Mouse (Mus musculus): Measurements from ENCODE around the gene Arf1. TPM values are rescaled to one million over a fixed set of nuclear protein-coding genes. Genes with fewer than 3 reads are reported as not detected.
A peak's percentile ranks its signal among the peaks of the same experiment; 100 is the strongest.

The Arf1 gene
- total RNA-seq, 2 experiments from 2014 or later, result 222 to 228 TPM

DNA sequence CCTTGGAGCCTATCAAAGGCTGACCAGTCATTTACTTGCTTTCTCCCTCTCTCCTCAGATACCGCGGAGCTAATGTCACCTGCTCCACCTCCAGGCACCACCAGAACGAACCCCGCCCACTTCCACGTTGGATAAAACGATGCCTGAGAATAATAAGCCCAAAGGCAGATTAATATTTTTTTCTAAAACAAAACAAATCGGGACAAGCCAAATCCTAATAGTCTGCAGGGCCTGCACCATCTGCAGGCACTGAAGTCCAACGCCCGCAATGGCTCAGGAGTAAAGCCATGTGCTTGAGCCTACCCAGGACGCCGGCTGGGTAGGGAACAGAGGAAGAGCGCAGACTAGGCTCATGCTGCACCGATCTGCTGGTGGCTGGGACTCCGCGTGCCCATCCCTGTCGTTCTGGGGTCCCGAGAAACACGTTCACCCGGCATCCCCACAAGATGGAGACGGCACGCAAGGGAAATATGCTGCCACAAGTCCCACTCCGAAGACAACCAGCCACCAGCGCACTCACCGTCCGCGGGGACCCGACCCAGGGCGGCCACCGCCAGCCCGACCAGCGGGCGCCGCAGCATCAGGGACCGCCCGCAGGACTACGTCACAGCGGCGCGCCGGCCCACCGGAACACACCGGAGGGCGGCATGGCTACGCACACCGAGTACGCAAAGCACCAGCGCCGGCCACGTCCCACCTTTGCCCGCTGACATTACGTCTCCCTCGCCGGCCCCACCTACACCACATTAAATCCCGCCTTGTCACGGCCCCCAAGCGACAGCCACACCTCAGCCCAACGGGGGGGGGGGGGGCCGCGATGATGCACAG is 36.6 kb downstream of the Arf1 start:
- DNase-seq, result peak; percentile 86

DNA sequence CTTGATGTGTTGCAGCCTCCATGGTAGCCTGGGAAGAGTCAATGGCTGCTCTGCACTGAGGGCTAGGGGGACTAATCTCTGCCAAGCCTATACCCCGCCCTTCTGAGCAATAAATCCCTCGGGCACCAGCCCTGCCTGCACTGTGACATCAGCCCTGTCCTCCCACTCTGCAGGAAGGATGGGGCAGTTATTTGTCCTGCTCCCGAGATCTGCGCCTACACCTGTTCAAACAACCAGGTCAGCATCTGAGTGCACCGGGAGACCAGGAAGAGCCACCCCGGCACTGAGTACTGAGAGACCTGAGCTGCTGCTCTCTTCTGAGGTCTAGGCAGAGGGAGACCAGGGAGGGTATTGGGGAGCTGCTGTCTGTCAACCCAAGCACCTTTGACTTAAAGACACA is 40.4 kb downstream of the Arf1 start:
- no peak for DNase-seq

DNA sequence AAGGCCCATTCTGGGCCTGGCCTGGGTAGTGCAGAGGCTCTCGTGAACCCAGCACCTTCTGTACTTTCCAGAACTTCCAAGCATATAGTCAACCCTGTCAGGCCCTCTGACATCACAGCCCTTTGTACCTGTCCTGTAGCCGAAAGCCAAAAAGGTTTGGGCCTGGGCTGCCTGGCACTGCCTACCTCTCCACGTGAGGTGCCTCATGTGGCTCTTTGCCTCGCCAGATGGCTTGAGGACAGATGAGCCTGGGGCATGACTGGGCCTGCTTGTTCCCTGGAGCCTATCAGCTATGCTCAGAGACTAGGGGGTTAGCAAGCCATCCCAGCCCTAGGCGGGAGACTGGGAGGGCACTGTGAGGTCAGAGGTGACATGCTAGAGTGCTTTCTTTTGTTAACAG is 42.6 kb downstream of the Arf1 start:
- DNase-seq, result no peak

DNA sequence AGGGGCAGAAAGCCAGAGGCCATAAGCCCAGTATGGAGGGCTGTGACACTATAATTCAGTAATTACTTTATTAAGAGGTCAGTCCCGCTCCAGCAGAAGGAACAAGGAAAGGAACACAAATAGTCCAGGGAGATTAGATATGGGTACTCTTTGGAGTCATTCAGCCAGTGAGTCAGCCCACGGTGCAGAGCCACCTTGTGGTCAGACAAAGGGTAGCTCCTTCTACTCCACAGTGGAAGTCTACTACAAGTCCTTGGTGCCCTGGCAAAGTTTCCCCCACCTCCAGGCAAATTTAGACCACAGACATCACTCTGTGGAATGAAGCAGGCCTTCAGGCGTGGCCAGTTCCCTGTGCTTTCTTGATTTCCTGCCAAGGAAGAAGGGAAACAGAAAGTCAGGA is 44.2 kb downstream of the Arf1 start:
- peak; percentile 55 for DNase-seq

DNA sequence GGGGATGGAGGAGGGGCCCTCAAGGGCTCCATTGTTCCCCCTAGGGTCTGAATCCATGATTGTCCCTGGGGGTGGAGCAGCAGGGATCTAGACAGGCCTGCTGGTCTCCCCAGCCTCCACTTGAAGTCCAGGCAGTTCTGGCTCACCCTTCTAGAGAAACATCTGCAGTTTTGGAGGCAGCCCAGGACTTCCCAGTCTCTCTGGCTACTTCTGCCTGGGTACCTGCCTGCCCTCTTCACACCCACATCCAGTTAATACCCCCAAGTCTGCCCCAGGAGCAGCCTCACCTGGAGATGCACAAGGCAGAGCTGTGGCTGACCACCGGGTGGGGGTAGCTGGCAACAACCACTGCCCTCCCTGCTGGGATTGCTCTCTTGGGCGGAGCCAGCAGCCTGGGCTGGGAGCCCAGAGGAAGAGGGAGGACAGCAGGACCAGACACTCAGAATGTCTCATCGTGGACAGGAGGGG is 45.2 kb downstream of the Arf1 start, which contains the start of gene Gjc2:
Gjc2 (minus strand) TSS at position 350 of the 468 bp plus-strand sequence.
- peak; percentile 60 for DNase-seq

DNA sequence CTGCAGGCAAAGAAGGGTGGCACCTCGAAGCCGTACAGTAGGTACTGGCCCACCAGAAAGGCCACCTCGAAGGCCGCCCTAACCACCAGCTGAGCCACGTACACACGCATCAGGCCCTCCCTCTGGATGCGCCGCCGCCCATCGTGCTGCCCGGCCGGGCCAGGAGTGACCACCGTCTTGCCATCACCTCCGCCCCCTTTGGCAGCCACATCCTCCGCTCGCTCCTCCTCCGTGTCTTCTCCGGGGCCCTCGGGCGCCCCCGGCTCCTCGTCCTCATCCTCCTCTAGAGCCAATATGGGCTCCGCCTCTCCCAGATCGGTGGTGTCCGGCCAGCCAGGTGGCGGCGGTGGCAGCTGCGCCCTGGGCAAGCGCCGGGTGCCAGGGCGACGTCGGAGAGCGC is 51.1 kb downstream of the Arf1 start:
- peak; percentile 22 for DNase-seq

DNA sequence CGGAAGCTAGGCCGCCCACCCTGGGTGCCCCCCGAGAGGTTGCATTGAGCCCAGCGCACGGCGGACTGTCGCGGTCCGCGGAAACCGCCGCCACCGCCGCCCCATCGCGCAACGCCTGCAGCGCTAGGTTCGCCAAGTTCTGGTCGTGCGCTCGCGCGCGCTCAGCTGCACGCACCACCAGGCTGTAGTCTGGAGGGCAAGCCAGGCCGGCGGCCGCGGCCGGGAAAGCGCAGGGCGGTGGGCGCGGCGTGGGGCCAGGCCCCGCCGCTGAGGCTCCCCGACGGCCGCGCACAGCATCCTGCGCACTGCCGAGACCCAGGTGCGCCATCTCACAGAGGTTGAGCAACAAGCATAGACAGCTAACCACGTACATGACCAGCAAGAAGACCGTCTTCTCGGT is 51.6 kb downstream of the Arf1 start:
- peak; percentile 25 for DNase-seq

- DNase-seq, result peak; percentile 2
Measured at GRCm38 (mm10) chr11:59174189-59174838, 53.8 kb downstream of the Arf1 start.

DNA sequence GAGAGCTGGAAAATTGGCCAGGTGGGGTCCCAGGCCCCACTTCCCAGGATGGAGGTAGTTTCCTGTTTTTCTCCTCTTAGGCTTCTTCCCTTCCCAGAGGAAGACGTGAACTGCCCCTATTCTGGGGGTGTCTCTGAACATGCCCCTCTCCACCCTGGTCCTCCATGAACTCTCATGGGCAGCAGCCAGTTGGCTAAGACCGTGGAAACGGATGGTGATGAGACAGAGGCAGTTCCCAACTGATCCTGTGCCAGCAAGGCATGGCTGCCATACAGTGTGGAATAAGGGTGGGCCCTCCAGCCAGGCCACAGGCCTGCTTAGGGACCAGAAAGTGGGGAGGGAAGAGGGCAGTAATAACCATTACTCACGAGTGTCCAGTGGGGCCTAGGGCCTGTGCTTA is 57.5 kb downstream of the Arf1 start:
- DNase-seq, result no peak

- DNase-seq, result no peak
Measured at GRCm38 (mm10) chr11:59169807-59170206, 58.3 kb downstream of the Arf1 start.

- no peak for DNase-seq
Measured at GRCm38 (mm10) chr11:59165616-59166241, 62.3 kb downstream of the Arf1 start.

DNA sequence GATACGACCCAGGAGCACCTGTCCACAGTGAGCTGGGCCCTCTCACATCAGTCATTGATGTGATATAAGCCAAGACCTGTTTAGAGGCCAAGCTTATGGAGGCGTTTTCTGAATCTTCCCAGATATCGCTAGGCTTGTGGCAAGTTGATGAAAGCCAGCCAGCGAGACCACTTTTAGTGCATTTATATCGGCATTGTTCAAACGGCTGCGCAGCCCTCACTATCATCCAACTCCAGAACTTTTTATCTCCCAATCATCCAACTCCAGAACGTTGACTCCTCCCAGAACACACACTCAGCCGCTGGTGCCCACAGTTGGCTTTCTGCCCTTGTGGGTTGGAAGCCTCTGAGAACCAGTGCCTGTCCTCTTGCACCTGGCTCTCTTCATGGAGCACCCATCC is 63.7 kb downstream of the Arf1 start:
- no peak for DNase-seq

DNA sequence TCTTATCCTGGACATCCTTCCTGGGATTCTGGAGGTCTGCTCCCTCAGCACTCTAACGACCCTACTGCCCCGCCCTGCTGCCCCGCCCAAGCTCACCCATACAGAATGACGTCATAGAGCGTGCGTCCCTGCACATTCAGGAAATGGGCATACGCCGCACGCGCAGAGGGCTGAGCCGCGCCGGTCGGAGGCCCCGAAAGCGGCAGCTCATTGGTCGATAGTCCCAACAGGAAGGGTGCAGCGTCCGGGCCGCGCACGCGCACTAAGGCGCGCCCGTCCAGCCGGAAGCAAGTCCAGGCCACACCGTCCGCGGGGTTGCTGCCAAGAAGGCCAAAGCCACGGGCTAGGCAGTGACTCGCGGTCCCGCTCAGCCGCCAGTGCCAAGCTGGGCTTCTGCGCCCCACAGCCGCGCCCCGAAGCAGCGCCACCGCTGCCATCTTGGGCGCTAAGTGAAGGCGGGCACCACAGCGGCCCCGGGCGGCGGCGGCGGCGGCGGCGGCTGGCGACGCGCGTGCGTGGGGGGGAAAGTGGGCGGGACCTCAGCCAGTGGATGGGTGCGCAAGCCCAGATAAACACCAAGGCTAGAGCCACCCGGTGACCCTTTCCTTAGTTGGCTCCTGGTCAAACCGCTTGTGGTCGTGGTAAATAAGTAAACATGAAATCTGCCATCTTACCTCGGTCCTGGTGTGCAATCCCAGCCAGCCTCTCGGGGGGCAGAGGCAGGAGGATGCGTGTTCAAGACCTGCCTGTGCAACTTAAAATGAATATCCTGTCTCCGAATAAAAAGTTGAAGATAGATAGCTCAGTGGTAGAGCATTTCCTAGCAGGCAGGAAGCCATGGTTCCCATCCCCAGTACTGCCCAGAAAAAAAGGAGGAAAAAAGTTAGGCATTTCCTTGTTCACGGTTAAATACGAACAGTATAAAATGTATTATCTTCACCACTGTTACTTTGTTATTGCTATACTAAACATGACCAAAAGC is 64.5 kb downstream of the Arf1 start, which contains the start of gene Iba57:
Iba57 (minus strand) TSS at position 485 of the 982 bp plus-strand sequence.
- DNase-seq, result peak; percentile 92

- DNase-seq, result no peak
Measured at GRCm38 (mm10) chr11:59162443-59163254, 65.4 kb downstream of the Arf1 start.

Other genes starting within 250 kb of the Arf1 start
- 100 to 1,000 TPM; 664 to 666 TPM for gene Obscn, start 91.9 kb downstream of the Arf1 start, total RNA-seq (2021)
- 10 to 100 TPM in 1 of 2 experiments, 1 to 10 TPM in 1; 9.4 to 10.6 TPM for gene Iba57, start 64.5 kb downstream of the Arf1 start, total RNA-seq (2021)
- 1 to 10 TPM in 1 of 2 experiments, under 1 TPM in 1; 0.78 to 1.2 TPM for gene Gjc2, start 45.1 kb downstream of the Arf1 start, total RNA-seq (2021)
- gene Guk1, start 36.1 kb downstream of the Arf1 start, total RNA-seq (2021), result 10 to 100 TPM; 20.8 to 22.0 TPM
- gene Mrpl55, start 25.8 kb downstream of the Arf1 start, total RNA-seq (2021), result 10 to 100 TPM; 36.7 to 38.0 TPM
- 1 to 10 TPM; 6.1 to 6.3 TPM for gene 2310033P09Rik, start 19.9 kb downstream of the Arf1 start, total RNA-seq (2021)
- not detected for gene Wnt3a, start 62.5 kb upstream of the Arf1 start, total RNA-seq (2021)
- gene Wnt9a, start 78.7 kb upstream of the Arf1 start, total RNA-seq (2021), result 10 to 100 TPM; 11.1 to 11.8 TPM
- not detected for gene Prss38, start 147.4 kb upstream of the Arf1 start, total RNA-seq (2021)
- 1 to 10 TPM; 7.9 to 8.2 TPM for gene Jmjd4, start 221.8 kb upstream of the Arf1 start, total RNA-seq (2021)
- gene Snap47, start 222.9 kb upstream of the Arf1 start, total RNA-seq (2021), result 10 to 100 TPM; 25.8 to 28.0 TPM
- 1 to 10 TPM; 4.1 to 4.2 TPM for gene Zfp867, start 244.2 kb upstream of the Arf1 start, total RNA-seq (2021)